Mouse (Mus musculus) limb, embryonic 14.5 days (tissue): ENCODE measurements at regions not wholly inside any gene's neighbourhood (a gene's known extent, or its start where the extent isn't known, plus 50 kb on each side); places are given as distances from the start of the nearest gene placed in this dataset.

ENCODE experiments used
- ATAC-seq: fragments of 200-750 bp; cut with Nextera tagmentation; 2 replicates; pipeline ENCODE4 v1.8.0; 2017; ENCODE audit warnings: low read depth, moderate number of reproducible peaks, moderate TSS enrichment; ENCODE audit not compliant: low FRiP score
- DNase-seq: peaks from one replicate; pipeline ENCODE4 v3.0.0-alpha.2; 2015; ENCODE audit warnings: low spot score
- H3K27ac ChIP-seq: fragments of 300-500 bp; sonication (generic); replicated peaks from 2 replicates; pipeline ENCODE4 v1.5.1; 2014; ENCODE audit warnings: low read depth, mild to moderate bottlenecking, low read length, moderate library complexity, mixed read lengths
- H3K27me3 ChIP-seq: fragments of 300-500 bp; sonication (generic); 2 replicates; pipeline ENCODE4 v1.6.1; 2014; ENCODE audit warnings: low read length, mixed read lengths; ENCODE audit not compliant: control insufficient read depth, insufficient read depth
- H3K36me3 ChIP-seq: fragments of 300-500 bp; sonication (generic); 2 replicates; pipeline ENCODE4 v1.6.1; 2014; ENCODE audit warnings: mild to moderate bottlenecking, low read length, moderate library complexity, mixed read lengths; ENCODE audit not compliant: control insufficient read depth, insufficient read depth
- H3K4me1 ChIP-seq: fragments of 300-500 bp; sonication (generic); 2 replicates; pipeline ENCODE4 v1.6.1; 2014; ENCODE audit warnings: antibody characterized with exemption, low read length, mixed read lengths; ENCODE audit not compliant: control insufficient read depth, insufficient read depth
- H3K4me2 ChIP-seq: fragments of 300-500 bp; sonication (generic); replicated peaks from 2 replicates; pipeline ENCODE4 v1.6.1; 2014; ENCODE audit warnings: low read depth, mild to moderate bottlenecking, low read length, moderate library complexity; ENCODE audit not compliant: severe bottlenecking
- H3K4me3 ChIP-seq: fragments of 300-500 bp; sonication (generic); replicated peaks from 2 replicates; pipeline ENCODE4 v1.5.1; 2014; ENCODE audit warnings: low read length
- H3K9ac ChIP-seq: fragments of 300-500 bp; sonication (generic); 2 replicates; pipeline ENCODE4 v1.6.1; 2014; ENCODE audit warnings: mild to moderate bottlenecking, low read depth, low read length, moderate library complexity; ENCODE audit not compliant: severe bottlenecking
- H3K9me3 ChIP-seq: fragments of 300-500 bp; sonication (generic); 2 replicates; pipeline ENCODE4 v1.6.1; 2016; ENCODE audit warnings: low read length; ENCODE audit not compliant: control insufficient read depth
- POLR2A ChIP-seq: fragments of 200-500 bp; IDR thresholded peaks from 2 replicates; pipeline ENCODE4 v1.8.0; 2012; ENCODE audit warnings: inconsistent platforms, mild to moderate bottlenecking, moderate library complexity, borderline replicate concordance; ENCODE audit not compliant: insufficient read depth, insufficient read length; ENCODE audit errors: extremely low read depth
- WGBS: fragments of 180-500 bp; shearing (Covaris S2); extraction: QIAGEN DNeasy Blood & Tissue Kit; methylation state at CpG from one replicate; pipeline ENCODE4 v1.1.7; 2014; 5-methylcytosine and 5-hydroxymethylcytosine counted together

- WGBS, result 79% methylated on average over 2 of the region's 2 CpGs
- ATAC-seq (no peak), DNase-seq (no peak)
- no peaks in the 10 kb centered on the region for H3K36me3 ChIP-seq
- H3K4me3 ChIP-seq, result no peak overlapping the region
- H3K9ac ChIP-seq, result no peak overlapping the region
- no peak overlapping the region for H3K27ac ChIP-seq
- H3K4me1 ChIP-seq, result no peaks in the 10 kb centered on the region
- H3K4me2 ChIP-seq, result no peak overlapping the region
- TF ChIP-seq POLR2A, result no peak
- no peaks in the 10 kb centered on the region for H3K27me3 ChIP-seq
- H3K9me3 ChIP-seq, result no peaks in the 10 kb centered on the region
These were observed 164.6 kb downstream of the Ptn start for GRCm38 (mm10) chr6:36645415-36645814.

- no peaks in the 10 kb centered on the region for H3K4me1 ChIP-seq
- H3K9me3 ChIP-seq, result no peaks in the 10 kb centered on the region
- no peak overlapping the region for H3K27ac ChIP-seq
- no peak for TF ChIP-seq POLR2A
- ATAC-seq (no peak), DNase-seq (no peak)
- no peak overlapping the region for H3K4me3 ChIP-seq
- no peak overlapping the region for H3K4me2 ChIP-seq
- WGBS, result 49% methylated on average over 7 of the region's 7 CpGs
- no peak overlapping the region for H3K9ac ChIP-seq
- no peaks in the 10 kb centered on the region for H3K36me3 ChIP-seq
- no peaks in the 10 kb centered on the region for H3K27me3 ChIP-seq
These were observed 165.1 kb downstream of the Ptn start for GRCm38 (mm10) chr6:36644880-36645279.

DNA sequence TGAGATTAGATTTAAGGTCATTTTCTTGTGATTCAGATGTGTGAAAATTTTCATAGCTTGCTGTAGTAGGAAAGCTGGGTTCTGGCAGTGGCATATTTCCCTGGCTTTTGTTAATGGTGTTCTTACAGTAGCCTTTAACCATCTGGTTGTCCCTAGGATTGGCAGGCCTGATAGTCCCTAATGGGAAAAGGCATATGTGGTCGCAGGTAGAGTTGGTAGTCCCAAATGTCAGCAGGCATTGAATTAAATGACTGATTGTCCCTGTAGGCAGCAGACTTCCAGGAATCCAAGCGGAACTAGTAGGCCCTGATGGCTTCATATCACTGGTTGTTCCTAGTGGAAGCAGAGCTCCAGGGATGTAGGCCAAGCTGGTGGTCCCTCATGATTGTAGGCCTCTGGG lies 173.0 kb downstream of the Ptn start:
- Histone ChIP-seq H3K27ac (no peak overlapping the region), H3K4me2 (no peak overlapping the region), H3K9ac (no peak overlapping the region), H3K27me3 (no peaks in the 10 kb centered on the region), H3K36me3 (no peaks in the 10 kb centered on the region), H3K9me3 (no peaks in the 10 kb centered on the region), H3K4me1 (no peaks in the 10 kb centered on the region), H3K4me3 (no peak overlapping the region)
- no peak for DNase-seq
- 80% methylated on average over 2 of the region's 2 CpGs for WGBS
- no peak for ATAC-seq
- no peak for TF ChIP-seq POLR2A

GRCm38 (mm10) chr6:36627648-36628047 lies 182.4 kb downstream of the Ptn start:
- DNase-seq (no peak), ATAC-seq (no peak)
- Histone ChIP-seq H3K4me3 (no peak overlapping the region), H3K27me3 (no peaks in the 10 kb centered on the region), H3K4me1 (no peaks in the 10 kb centered on the region), H3K4me2 (no peak overlapping the region), H3K36me3 (no peaks in the 10 kb centered on the region), H3K27ac (no peak overlapping the region), H3K9ac (no peak overlapping the region), H3K9me3 (no peaks in the 10 kb centered on the region)
- 30% methylated on average over 2 of the region's 2 CpGs for WGBS
- no peak for TF ChIP-seq POLR2A

DNA sequence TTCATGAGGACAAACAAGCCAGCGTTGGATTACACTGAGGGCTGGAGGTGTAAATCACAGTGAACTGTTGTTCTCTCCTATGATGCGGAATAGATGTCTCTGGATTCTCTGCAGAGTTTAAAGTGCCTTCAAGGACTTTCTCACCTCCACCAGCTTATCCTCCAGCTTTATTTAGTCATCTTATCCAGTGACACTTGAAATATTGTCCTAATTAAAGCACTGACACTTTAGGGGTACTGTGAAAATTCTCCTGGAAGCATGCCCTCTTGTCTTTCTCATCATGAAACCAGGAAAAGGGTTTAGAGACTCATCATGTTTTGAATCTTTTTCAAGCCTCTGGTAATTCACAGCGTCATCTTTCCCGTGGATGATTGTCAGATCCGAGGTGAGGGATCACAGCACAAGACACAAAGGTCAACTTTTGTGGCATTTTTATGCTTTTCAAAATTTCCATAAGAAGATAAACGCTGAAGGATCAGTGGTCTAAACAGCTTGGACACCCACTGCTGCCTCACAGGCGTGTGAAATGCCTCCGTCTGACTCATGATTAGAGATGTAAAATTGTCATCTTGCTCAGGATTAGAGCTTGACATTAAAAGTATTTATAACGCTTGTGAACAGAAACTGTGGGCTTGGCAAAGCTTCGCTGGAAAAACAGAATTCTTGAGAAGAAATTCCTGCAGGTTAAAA lies 201.6 kb downstream of the Ptn start:
- Histone ChIP-seq H3K36me3 (no peaks in the 10 kb centered on the region), H3K4me2 (no peak overlapping the region), H3K27ac (no peak overlapping the region), H3K27me3 (no peaks in the 10 kb centered on the region), H3K4me3 (no peak overlapping the region), H3K9me3 (no peaks in the 10 kb centered on the region), H3K9ac (no peak overlapping the region), H3K4me1 (no peaks in the 10 kb centered on the region)
- TF ChIP-seq POLR2A, result no peak
- DNase-seq (no peak), ATAC-seq (no peak)
- WGBS, result 65% methylated on average over 10 of the region's 10 CpGs
